Comparison of ENCODE assay signal across 10 mouse cellular contexts in the genomic region with DNA sequence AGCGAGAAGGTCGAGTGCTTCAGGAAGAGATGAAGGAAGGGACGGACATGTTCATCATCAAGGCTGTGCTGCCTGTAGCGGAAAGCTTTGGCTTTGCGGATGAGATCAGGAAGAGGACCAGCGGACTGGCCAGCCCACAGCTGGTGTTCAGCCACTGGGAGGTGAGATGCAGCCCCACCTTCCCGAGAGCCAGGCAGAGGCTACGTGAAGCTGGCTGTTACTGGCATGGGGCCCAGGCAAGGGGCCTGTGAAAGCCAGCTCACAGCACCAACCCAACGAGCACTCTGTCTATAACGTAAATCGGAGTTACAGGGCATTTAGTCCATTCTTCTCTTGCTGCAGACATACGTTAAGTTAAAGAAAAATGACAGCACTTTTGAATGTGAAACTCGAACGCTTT.
DNase-seq lines count a peak whose midpoint lies in the region; ATAC-seq and TF ChIP-seq lines count a peak whose summit lies in the region.
"Had no signal": no experiment of that assay in that cellular context is flagged by ENCODE, and none has a peak within 500 bp of the region (broad histone marks: within the 10 kb centered on the region; RNA-seq: fewer than 3 reads in every experiment).

No protein-coding gene starts in this region.

- no peak for TF ChIP-seq EP300 in heart, adult 2 months (IDR thresholded peaks at IDR 0.05; ENCODE audit: insufficient read depth, low read depth, low read length)

- no peaks in the 10 kb centered on the region for H3K36me3 ChIP-seq in heart, adult 2 months (ENCODE audit: control insufficient read depth, insufficient read depth, low read length)
- H3K36me3 ChIP-seq in kidney, postnatal 0 days (ENCODE audit: insufficient read depth, low read length) = 0 out of 2 replicates have a peak, but pooled peaks cover under 1% of the 10 kb centered on the region
- H3K36me3 ChIP-seq in embryonic facial prominence, embryonic 12.5 days = no peaks in the 10 kb centered on the region; the same call in 1 of the 2 replicates
- H3K36me3 ChIP-seq in limb, embryonic 11.5 days (ENCODE audit: control insufficient read depth, insufficient read depth, low read length) = no peaks in the 10 kb centered on the region
- H3K36me3 ChIP-seq in thymus, adult 2 months (ENCODE audit: control insufficient read depth, insufficient read depth, low read length) = no peaks in the 10 kb centered on the region

- no peak; the same call in 1 of the 2 replicates for ATAC-seq in kidney, postnatal 0 days (replicated peaks; ENCODE audit: low FRiP score, low read depth)
- no peak; the same call in 1 of the 2 replicates for ATAC-seq in embryonic facial prominence, embryonic 12.5 days (ENCODE audit: insufficient number of reproducible peaks, insufficient read depth, low FRiP score, low TSS enrichment)
- ATAC-seq in limb, embryonic 11.5 days (ENCODE audit: insufficient number of reproducible peaks, low FRiP score, low TSS enrichment, low read depth) = no peak

- H3K4me3 ChIP-seq in heart, adult 2 months = no peak overlapping the region
- no peak overlapping the region for H3K4me3 ChIP-seq in kidney, postnatal 0 days (replicated peaks; ENCODE audit: low read depth, low read length)
- no peak overlapping the region for H3K4me3 ChIP-seq in embryonic facial prominence, embryonic 12.5 days
- no peak overlapping the region for H3K4me3 ChIP-seq in limb, embryonic 11.5 days (ENCODE audit: low read depth, low read length)
- H3K4me3 ChIP-seq in thymus, adult 2 months (ENCODE audit: control insufficient read depth, insufficient read depth, low read length) = no peak overlapping the region

- TF ChIP-seq CTCF in heart, adult 2 months (IDR thresholded peaks at IDR 0.05) = no peak
- no peak for TF ChIP-seq CTCF in kidney, postnatal 0 days (IDR thresholded peaks at IDR 0.05; ENCODE audit: low read depth)
- no peak for TF ChIP-seq CTCF in thymus, adult 2 months (IDR thresholded peaks at IDR 0.05; ENCODE audit: borderline replicate concordance, control insufficient read depth, extremely low read depth, insufficient read depth, low read length, poor library complexity)

- no peaks in the 10 kb centered on the region for H3K9me3 ChIP-seq in kidney, postnatal 0 days (replicated peaks; ENCODE audit: low read length)
- H3K9me3 ChIP-seq in embryonic facial prominence, embryonic 12.5 days = no peaks in the 10 kb centered on the region
- peaks cover 4% of the 10 kb centered on the region; the same call in 1 of the 2 replicates for H3K9me3 ChIP-seq in limb, embryonic 11.5 days (ENCODE audit: control insufficient read depth, low read length)

- no peak for TF ChIP-seq POLR2A in heart, adult 2 months (IDR thresholded peaks at IDR 0.05; ENCODE audit: insufficient read depth, low read depth, low read length)
- TF ChIP-seq POLR2A in thymus, adult 2 months (IDR thresholded peaks at IDR 0.05; ENCODE audit: control insufficient read depth, extremely low read depth, insufficient read depth, low read length, poor library complexity) = no peak

- H3K9ac ChIP-seq in heart, adult 2 months (ENCODE audit: low read depth, low read length) = no peak overlapping the region
- H3K9ac ChIP-seq in kidney, postnatal 0 days (ENCODE audit: low read depth, low read length) = no peak overlapping the region
- H3K9ac ChIP-seq in embryonic facial prominence, embryonic 12.5 days = no peak overlapping the region
- H3K9ac ChIP-seq in limb, embryonic 11.5 days (ENCODE audit: low read length) = no peak overlapping the region

- no peak overlapping the region for H3K4me2 ChIP-seq in kidney, postnatal 0 days (ENCODE audit: low read length)
- H3K4me2 ChIP-seq in embryonic facial prominence, embryonic 12.5 days (replicated peaks) = no peak overlapping the region
- H3K4me2 ChIP-seq in limb, embryonic 11.5 days (ENCODE audit: low read depth, severe bottlenecking) = no peak overlapping the region
- H3K4me2 ChIP-seq: liver, embryonic 11.5 days had no signal

- H3K27ac ChIP-seq in heart, adult 2 months = no peak overlapping the region
- no peak overlapping the region for H3K27ac ChIP-seq in kidney, postnatal 0 days
- H3K27ac ChIP-seq in embryonic facial prominence, embryonic 12.5 days = peak overlapping the region; percentile 73
- peak overlapping the region; percentile 38; the same call in 1 of the 2 replicates for H3K27ac ChIP-seq in limb, embryonic 11.5 days (replicated peaks; ENCODE audit: low read depth, low read length)
- no peak overlapping the region for H3K27ac ChIP-seq in thymus, adult 2 months (ENCODE audit: control insufficient read depth, insufficient read depth, low read length)

- H3K27me3 ChIP-seq in heart, adult 2 months (ENCODE audit: control insufficient read depth, insufficient read depth, low read length) = no peaks in the 10 kb centered on the region
- H3K27me3 ChIP-seq in kidney, postnatal 0 days (ENCODE audit: insufficient read depth, low read length) = no peaks in the 10 kb centered on the region
- no peaks in the 10 kb centered on the region for H3K27me3 ChIP-seq in embryonic facial prominence, embryonic 12.5 days
- no peaks in the 10 kb centered on the region for H3K27me3 ChIP-seq in limb, embryonic 11.5 days (ENCODE audit: control insufficient read depth, insufficient read depth, low read length)
- H3K27me3 ChIP-seq in thymus, adult 2 months (ENCODE audit: control insufficient read depth, insufficient read depth, low read length) = no peaks in the 10 kb centered on the region

- intact Hi-C loops in heart, adult 2 months (cut with DNase I) = no loop called here

- DNase-seq in heart, adult 11 months = peak; percentile 75
- no peak for DNase-seq in heart, adult 2 months
- DNase-seq in kidney, postnatal 0 days (ENCODE audit: low spot score) = peak; percentile 32
- no peak for DNase-seq in kidney, postnatal 25 days
- peak; percentile 47 for DNase-seq in limb, embryonic 11.5 days (ENCODE audit: low spot score)
- DNase-seq in layer of hippocampus, adult 9-10 months (ENCODE audit: low spot score) = no peak
- DNase-seq in thymus, adult 2 months = no peak
- DNase-seq: thymus, postnatal 25 days had no signal

- H3K79me2 ChIP-seq in heart, adult 2 months (replicated peaks; ENCODE audit: control insufficient read depth, insufficient read depth, low read length) = no peaks in the 10 kb centered on the region

- 52% methylated on average over 14 of the region's 14 CpGs for WGBS in heart, adult 2 months
- WGBS in kidney, postnatal 0 days = 45% methylated on average over 14 of the region's 14 CpGs
- 51% methylated on average over 14 of the region's 14 CpGs for WGBS in embryonic facial prominence, embryonic 12.5 days
- whole genome bisulfite sequencing in limb, embryonic 11.5 days = 55% methylated on average over 14 of the region's 14 CpGs
- WGBS in thymus, adult 2 months = 94% methylated on average over 14 of the region's 14 CpGs

- H3K4me1 ChIP-seq in heart, adult 2 months (ENCODE audit: control insufficient read depth, insufficient read depth, low read length) = no peaks in the 10 kb centered on the region
- H3K4me1 ChIP-seq in kidney, postnatal 0 days (replicated peaks; ENCODE audit: insufficient read depth, low read length) = no peaks in the 10 kb centered on the region
- peaks cover 32% of the 10 kb centered on the region for H3K4me1 ChIP-seq in embryonic facial prominence, embryonic 12.5 days
- peaks cover 29% of the 10 kb centered on the region for H3K4me1 ChIP-seq in limb, embryonic 11.5 days (ENCODE audit: control insufficient read depth, insufficient read depth, low read length)
- H3K4me1 ChIP-seq in thymus, adult 2 months (replicated peaks; ENCODE audit: control insufficient read depth, insufficient read depth, low read length) = peaks cover 15% of the 10 kb centered on the region

Comparison
In these comparisons a context has a peak if more than half of its experiments do, and no peak if none do; other contexts are left out.
1. DNase-seq: peak in heart, adult 11 months (single experiment), kidney, postnatal 0 days (single experiment) and limb, embryonic 11.5 days (single experiment); none in heart, adult 2 months (0 of 2), kidney, postnatal 25 days (0 of 2), layer of hippocampus, adult 9-10 months (single experiment) and thymus, adult 2 months (single experiment).
2. H3K27ac ChIP-seq: peak in embryonic facial prominence, embryonic 12.5 days (single experiment) and limb, embryonic 11.5 days (single experiment); none in heart, adult 2 months (single experiment), kidney, postnatal 0 days (single experiment) and thymus, adult 2 months (single experiment).